Mouse (Mus musculus): ENCODE measurements around the gene Zfp362.

- no peak for TF ChIP-seq POLR2A (IDR thresholded peaks at IDR 0.05; ENCODE audit: extremely low read depth, insufficient read depth, low read length)
- no peak for TF ChIP-seq CTCF (IDR thresholded peaks at IDR 0.05; ENCODE audit: low read depth, low read length)
These were observed 63.9 kb downstream of the Zfp362 start for GRCm38 (mm10) chr4:128741906-128742305.
